Mouse (Mus musculus): ENCODE measurements around the gene Bcl2.
A peak's percentile ranks its signal among the peaks of the same experiment; 100 is the strongest.

The Bcl2 gene

DNA sequence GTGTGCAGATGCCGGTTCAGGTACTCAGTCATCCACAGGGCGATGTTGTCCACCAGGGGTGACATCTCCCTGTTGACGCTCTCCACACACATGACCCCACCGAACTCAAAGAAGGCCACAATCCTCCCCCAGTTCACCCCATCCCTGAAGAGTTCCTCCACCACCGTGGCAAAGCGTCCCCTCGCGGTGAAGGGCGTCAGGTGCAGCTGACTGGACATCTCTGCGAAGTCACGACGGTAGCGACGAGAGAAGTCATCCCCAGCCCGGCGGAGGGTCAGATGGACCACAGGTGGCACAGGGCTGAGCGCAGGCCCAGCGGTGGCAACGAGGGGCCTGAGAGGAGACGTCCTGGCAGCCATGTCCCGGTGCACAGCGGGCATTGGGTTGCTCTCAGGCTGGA, 1.7 kb downstream of the Bcl2 start:
- DNase-seq: peak; percentile 50

DNA sequence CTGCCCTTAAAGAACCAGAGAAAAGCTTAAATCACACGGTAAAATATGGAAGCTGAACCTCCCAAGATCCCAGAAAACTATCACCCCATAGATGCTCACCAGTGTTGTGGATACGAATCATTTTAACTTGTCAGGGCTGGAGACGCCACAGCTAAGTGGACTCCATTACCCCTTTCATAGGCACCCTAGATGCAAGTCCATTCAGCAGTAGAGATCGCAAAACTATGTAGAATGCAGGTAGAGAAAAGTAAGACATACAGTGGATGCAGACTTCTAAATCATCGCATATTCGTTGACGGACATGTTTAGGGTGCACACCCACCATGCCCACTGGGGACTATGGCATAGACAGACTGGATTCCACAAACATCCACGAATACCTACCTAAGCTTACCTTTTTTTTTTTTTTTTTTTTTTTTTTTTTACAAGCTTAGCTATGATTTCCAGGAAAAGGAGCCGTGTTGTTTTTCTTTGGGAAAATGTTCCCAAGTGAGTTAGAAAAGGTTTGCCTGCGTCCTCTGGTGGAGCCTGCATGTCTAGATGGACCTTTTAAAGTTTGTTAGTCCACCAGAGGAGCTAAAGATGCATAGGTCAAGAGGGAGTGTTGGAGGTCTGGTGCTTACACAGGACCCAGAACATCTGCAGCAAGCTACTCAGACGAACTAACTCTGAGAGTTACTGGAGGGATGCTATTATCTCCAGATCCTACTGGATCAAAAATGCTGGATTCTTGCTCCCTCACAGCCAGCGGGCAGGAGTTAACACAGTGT, 2.5 kb downstream of the Bcl2 start:
- no peak for DNase-seq

- DNase-seq: no peak
These were observed 3.9 kb downstream of the Bcl2 start for GRCm38 (mm10) chr1:106710202-106710601.

- DNase-seq: no peak
These were observed 6.8 kb downstream of the Bcl2 start for GRCm38 (mm10) chr1:106707036-106707880.

DNA sequence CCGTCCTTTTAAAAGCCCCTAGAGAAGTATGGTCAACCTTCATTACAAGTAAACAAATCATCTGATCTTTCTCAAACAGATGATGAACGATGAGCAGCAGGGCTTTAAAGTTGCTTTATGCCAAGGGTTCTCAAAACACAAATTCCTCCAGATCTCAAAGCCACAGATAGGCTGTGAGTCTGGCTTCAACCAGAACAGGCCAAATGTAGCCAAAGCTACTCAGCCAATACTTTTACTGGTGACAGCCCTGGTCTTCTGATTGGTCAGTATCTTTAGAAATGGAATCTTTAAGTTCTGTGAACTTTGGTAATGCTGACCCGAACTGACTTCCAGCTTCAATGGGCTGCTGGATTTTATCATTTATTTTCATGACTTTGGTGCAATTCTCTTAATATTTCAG, 10.9 kb downstream of the Bcl2 start:
- no peak for DNase-seq

- DNase-seq: no peak
These were observed 11.5 kb downstream of the Bcl2 start for GRCm38 (mm10) chr1:106702471-106703175.

DNA sequence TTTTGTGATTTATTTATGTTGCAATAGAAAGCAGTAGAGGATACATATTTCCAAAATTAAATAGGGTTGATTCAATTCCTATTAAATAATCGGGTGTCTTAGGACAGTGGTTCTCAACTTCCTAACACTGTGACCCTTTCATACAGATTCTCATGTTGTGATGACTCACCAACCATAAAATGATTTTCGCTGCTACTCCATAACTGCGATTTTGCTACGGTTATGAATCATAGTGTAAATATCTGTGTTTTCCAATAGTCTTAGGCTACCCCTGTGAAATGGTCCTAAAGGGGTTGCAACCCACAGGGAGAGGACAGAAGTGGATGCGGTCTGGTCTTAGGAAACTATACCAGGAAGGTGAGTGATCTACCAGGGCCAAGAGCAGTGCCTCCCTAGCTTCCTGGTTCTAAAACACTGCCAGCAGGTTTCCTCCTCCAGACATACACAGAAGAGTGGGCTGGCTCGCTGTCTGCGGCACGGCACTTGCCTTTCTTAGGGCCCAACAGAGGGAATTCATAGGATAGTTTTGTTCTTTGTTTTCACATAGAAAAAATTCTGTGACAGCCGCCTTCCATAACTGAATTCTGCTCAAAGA, 13.5 kb downstream of the Bcl2 start:
- DNase-seq: no peak

DNA sequence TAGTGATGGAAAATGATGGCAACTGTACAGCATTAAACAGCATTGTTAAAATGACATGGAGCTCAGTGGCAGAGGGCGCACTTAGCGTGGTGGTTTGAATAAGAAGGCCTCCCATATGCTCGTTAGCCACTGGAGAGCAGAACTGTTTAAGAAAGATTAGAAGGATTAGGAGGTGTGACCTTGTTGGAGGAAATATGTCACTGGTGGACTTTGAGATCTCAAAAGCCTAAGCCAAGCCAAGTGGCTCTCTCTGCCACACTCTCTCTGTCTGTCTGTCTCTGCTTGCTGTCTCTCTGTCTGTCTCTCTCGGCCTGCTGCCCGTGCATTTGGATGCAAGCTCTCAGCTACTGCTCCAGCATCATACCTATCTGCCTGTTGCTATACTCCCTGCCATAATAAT, 17.6 kb downstream of the Bcl2 start:
- no peak for DNase-seq

GRCm38 (mm10) chr1:106695649-106696048, 18.4 kb downstream of the Bcl2 start:
- no peak for DNase-seq

DNA sequence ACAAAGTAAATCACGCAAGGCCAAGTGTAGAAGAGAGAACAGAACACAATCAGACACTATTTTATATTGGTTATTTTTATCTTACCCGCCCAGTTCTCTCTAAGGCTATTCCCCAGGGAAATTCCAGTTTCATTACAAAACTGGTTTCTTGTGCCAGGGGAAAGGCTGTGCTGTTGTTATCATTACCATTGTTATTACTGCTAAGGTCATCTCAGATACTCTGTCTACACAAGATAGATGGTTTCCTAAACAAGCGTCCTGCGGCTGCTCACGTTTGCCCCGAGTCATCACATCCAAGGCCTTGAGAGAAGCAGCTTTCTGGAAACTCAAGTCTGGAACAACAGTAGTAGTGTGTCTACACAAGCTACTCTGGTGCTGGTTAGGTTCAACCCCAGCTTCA, 19.8 kb downstream of the Bcl2 start:
- DNase-seq: peak; percentile 50

DNA sequence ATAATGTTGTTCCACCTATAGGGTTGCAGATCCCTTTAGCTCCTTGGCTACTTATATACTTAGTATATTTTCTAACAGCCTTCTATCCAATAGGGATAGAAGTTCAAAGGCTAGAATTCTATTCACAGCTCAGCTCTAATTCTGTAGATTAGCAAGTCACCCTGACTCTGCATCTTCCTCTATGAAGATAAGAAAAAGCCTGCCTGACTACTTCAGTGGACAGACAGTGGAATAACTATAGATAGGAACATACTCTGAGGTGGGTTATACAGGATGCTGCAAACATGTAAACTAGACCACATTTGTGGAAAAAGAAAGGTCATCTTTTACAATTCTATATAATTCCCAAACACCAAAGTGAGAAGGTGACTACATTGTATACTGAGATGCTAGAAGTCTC, 21.5 kb downstream of the Bcl2 start:
- DNase-seq: no peak

- DNase-seq: no peak
These were observed 23.2 kb downstream of the Bcl2 start for GRCm38 (mm10) chr1:106690887-106691286.

GRCm38 (mm10) chr1:106688161-106688516, 25.9 kb downstream of the Bcl2 start:
- DNase-seq: no peak

DNA sequence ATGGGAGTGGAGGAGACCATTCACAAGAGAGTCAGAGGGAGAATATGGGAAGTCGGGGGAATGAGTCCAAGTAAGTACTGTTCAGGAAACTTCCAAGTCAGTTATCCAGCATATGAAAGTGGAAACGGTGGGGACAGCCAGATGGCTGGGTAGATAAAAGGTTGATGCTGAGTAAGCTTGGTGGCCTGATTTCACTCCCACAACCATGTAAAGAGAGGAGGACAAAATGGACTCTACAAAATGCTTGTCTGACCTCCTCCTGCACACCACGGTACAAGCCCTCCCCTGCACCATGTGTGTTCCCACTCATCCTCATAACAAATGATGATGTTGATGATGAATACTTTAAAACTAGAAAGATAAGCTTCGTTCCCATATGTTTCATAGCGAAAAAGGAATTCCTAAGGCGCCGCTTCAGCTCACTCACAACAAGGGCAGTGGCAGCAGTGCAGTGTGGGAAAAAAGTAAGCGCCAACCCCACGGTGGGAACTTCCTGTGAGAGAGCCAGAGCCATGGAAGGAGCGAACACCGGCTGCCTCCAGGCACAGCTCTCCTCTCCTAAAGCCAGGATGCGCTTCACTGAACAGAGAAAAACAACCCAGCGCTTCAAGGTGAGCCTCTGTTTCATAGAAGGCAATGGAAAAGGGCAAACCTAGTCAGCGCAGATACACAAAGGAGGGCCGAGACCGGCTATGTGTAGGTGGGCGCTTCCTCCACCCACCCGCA, 26.5 kb downstream of the Bcl2 start:
- peak; percentile 81 for DNase-seq

DNA sequence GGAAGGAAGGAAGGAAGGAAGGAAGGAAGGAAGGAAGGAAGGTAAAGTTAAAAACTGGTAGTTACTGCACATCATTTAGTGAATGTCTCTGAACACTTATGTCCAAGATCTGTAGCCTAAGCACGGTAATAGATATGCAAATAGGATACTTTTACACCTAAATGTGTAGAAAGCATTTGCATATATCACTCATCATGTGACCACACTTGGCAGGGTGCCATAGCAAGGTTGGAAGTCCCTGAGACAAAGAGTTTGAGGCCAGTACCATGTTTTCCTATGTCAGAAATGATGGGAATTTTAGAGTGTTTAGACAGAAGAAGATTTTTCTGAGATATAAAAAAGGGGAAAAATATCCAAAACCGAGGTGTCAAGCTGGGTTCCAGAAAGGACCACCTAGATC, 28.4 kb downstream of the Bcl2 start:
- no peak for DNase-seq

DNA sequence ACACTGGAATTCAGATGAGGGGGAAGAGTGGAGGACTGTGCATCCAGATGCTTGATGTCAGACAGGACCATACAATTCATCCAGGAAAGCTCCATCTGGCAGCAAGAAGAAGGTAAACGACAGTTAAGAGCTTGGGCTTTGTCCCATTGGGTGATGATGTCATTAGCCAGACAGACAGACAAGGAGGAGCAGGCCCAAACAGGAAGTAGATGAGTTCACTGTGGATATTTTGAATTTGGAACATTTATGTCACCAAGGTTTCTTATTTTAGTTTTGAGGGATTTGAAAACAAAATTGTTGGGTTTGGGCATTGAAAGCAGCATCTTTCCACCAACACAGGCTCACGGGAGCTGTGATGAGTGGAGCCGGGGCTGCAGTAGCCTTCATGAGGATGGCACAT, 29.5 kb downstream of the Bcl2 start:
- no peak for DNase-seq

DNA sequence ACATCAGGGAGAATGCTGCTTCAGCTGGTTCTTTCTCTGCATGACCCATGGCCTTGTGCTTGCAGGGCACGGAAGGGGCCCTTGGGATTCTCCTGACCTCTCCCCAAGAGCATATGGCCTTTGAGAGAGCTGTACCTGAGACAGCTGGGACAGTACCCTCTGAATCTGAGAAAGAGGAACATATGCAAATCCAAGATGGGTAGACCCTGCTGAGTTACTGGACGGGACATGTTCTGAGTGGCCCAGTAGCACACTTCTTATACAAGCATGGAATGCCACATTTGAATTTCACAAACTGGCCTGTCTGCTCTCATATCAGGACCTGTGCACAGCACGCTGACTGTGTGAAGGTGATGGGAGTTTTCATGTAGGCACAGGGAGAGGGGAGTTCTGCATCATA, 31.2 kb downstream of the Bcl2 start:
- DNase-seq: no peak

DNA sequence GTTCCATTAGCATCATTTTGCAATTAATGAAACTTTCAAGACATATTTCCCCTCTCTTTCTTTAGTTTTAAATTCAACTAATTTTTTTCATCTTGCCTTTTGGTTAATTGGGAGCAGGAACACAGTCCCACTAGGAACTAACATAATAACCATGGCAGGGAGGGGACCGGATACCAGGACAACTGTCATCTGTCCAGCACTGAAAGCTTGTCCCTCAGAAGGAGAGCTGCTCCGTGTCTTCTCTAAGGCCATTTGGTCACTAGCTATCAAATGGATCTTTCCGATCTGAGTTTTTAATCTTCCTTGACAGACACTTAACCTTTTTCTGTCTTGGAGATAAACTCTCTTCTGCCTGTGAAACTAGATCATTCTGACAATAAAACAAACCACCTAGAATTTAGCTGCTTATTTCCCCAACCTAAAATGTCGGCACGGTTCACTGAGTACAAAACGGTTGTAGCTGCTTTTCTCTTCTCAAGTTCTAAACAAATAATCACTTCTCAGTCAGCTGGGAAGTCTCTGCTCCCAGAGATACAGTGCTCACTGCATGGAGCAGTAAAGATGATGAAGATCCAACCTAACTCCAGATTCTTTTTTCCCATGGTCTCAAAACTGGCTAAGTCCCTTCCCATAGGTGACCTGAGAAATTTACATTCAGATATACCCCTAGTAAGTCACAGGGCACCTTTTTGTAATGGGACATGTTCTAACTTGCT, 34.1 kb downstream of the Bcl2 start:
- no peak for DNase-seq

GRCm38 (mm10) chr1:106678060-106678478, 36.0 kb downstream of the Bcl2 start:
- DNase-seq: no peak

DNA sequence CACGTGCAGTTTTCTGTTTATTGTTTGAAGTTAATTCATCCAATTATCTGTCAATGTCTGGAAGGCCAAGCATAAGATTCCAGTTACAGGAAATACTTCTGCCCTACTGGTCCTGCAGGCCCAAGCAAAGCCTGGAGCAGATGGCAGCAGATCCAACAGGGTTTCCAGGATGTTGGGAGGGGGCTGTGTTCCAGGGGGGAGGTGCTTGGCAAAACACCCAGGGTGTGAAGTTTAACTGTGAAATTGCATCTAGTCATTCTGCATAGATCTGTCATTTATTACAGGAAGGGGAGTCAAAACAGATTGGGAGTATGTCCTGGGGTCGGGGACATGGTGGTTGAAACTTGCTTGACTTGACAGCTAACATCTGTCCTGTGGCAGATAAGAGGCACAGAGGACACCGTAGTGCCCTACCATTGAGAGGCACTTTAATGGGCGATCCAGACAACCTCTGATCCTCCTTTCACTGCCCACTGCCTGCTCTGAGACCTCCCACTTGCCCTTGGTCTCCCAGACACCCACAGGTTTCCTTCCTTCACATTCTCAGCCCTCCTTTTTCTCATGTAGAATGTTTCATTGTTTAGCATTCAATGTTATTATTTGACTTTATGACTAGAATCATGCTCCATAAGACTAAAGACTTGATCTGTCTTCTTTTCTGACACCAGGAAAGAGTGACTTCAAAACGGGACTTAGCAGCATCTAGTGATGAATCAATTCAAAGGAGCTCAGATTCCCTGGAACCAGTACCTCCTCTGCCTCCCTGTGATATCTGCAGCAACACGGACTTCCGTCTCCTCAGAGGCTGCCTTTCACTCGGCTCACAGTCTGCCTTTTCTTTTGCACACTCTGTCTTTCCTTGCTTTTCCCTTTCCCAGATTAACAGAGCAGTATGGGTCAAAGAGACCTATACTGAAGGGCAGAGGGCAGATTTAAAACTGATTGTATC, 47.7 kb downstream of the Bcl2 start:
- no peak for DNase-seq

- DNase-seq: no peak
These were observed 49.1 kb downstream of the Bcl2 start for GRCm38 (mm10) chr1:106664978-106665377.

Measured in kidney, adult 11 months (tissue).